Mouse (Mus musculus) T-helper 2 cell (primary cell): ENCODE measurements around the gene Mto1.
"Not testable (repeated sequence)": the region's sequence is repeated elsewhere in the genome, so short reads cannot be mapped to it uniquely, and the experiment has no call there.

Experiments used
- in situ Hi-C: fragments of 300-600 bp; cut with MboI, MseI; formaldehyde crosslinking; loops from one replicate; pipeline ENCODE4 v1.15.1; 2025; ENCODE audit warnings: high pct_unique_total_duplicates

Mto1 gene

GRCm38 (mm10) chr9:78506002-78506721, 58.2 kb downstream of the Mto1 start:
- in situ Hi-C loops: no loop called here

- in situ Hi-C loops: no loop called here
These were observed 58.7 kb downstream of the Mto1 start for GRCm38 (mm10) chr9:78506722-78507077.

GRCm38 (mm10) chr9:78508106-78508786, 60.2 kb downstream of the Mto1 start:
- in situ Hi-C loops: no loop called here

GRCm38 (mm10) chr9:78511705-78512104, 63.7 kb downstream of the Mto1 start:
- in situ Hi-C loops: no loop called here

- in situ Hi-C loops: no loop called here
These were observed 65.9 kb downstream of the Mto1 start for GRCm38 (mm10) chr9:78513776-78514500.

- in situ Hi-C loops: no loop called here
These were observed 66.7 kb downstream of the Mto1 start for GRCm38 (mm10) chr9:78514681-78515080.

GRCm38 (mm10) chr9:78516125-78516524, 68.1 kb downstream of the Mto1 start:
- in situ Hi-C loops: no loop called here

- in situ Hi-C loops: not testable (repeated sequence)
These were observed 69.2 kb downstream of the Mto1 start for GRCm38 (mm10) chr9:78517237-78517636.

GRCm38 (mm10) chr9:78520127-78520779, 72.2 kb downstream of the Mto1 start:
- in situ Hi-C loops: loop anchor here (5.0 kb wide), 1 partner anchor 38 kb away; no protein-coding TSS in a partner anchor

GRCm38 (mm10) chr9:78520780-78521601, 73.0 kb downstream of the Mto1 start:
- in situ Hi-C loops: loop anchor here (5.0 kb wide), 1 partner anchor 39 kb away; no protein-coding TSS in a partner anchor

- in situ Hi-C loops: loop anchor here (5.0 kb wide), 1 partner anchor 39 kb away; no protein-coding TSS in a partner anchor
These were observed 73.7 kb downstream of the Mto1 start for GRCm38 (mm10) chr9:78521689-78522088.
